Mouse (Mus musculus) c-Kit-positive CD71-positive TER-119-negative erythroid progenitor cells, embryonic 14.5 days (primary cell): ENCODE results near the gene Wfdc5.

Source experiments
- DNase-seq: peaks from one replicate; pipeline ENCODE4 v3.0.0-alpha.2; 2013; ENCODE audit warnings: low read depth

Wfdc5 gene

GRCm38 (mm10) chr2:164174649-164175395 is 7.7 kb downstream of the Wfdc5 start:
- DNase-seq: no peak

GRCm38 (mm10) chr2:164173394-164173793 is 9.1 kb downstream of the Wfdc5 start:
- no peak for DNase-seq

GRCm38 (mm10) chr2:164170902-164171301 is 11.6 kb downstream of the Wfdc5 start, which contains the start of gene Kcns1:
TSS of gene Kcns1 (minus strand) at chr2:164171113.
- no peak for DNase-seq

- DNase-seq: no peak
Observed at GRCm38 (mm10) chr2:164170326-164170725, 12.2 kb downstream of the Wfdc5 start.

GRCm38 (mm10) chr2:164168571-164168946 is 14.0 kb downstream of the Wfdc5 start:
- no peak for DNase-seq

GRCm38 (mm10) chr2:164167752-164168570 is 14.6 kb downstream of the Wfdc5 start:
- DNase-seq: no peak

- DNase-seq: no peak
Observed at GRCm38 (mm10) chr2:164164941-164165340, 17.6 kb downstream of the Wfdc5 start.

GRCm38 (mm10) chr2:164161515-164162055 is 21.0 kb downstream of the Wfdc5 start:
- no peak for DNase-seq

- no peak for DNase-seq
Observed at GRCm38 (mm10) chr2:164158838-164159237, 23.7 kb downstream of the Wfdc5 start.

- no peak for DNase-seq
Observed at GRCm38 (mm10) chr2:164156158-164156557, 26.4 kb downstream of the Wfdc5 start.

GRCm38 (mm10) chr2:164154007-164154406 is 28.5 kb downstream of the Wfdc5 start:
- DNase-seq: no peak

GRCm38 (mm10) chr2:164152341-164152740 is 30.2 kb downstream of the Wfdc5 start:
- no peak for DNase-seq

GRCm38 (mm10) chr2:164150086-164150760 is 32.3 kb downstream of the Wfdc5 start:
- no peak for DNase-seq

- no peak for DNase-seq
Observed at GRCm38 (mm10) chr2:164146556-164146955, 36.0 kb downstream of the Wfdc5 start.

GRCm38 (mm10) chr2:164144541-164144940 is 38.0 kb downstream of the Wfdc5 start:
- DNase-seq: no peak

- DNase-seq: no peak
Observed at GRCm38 (mm10) chr2:164144025-164144424, 38.5 kb downstream of the Wfdc5 start.

- no peak for DNase-seq
Observed at GRCm38 (mm10) chr2:164142021-164142420, 40.5 kb downstream of the Wfdc5 start.

GRCm38 (mm10) chr2:164137754-164138153 is 44.8 kb downstream of the Wfdc5 start:
- no peak for DNase-seq

- no peak for DNase-seq
Observed at GRCm38 (mm10) chr2:164136393-164136792, 46.1 kb downstream of the Wfdc5 start.

- DNase-seq: no peak
Observed at GRCm38 (mm10) chr2:164135367-164135766, 47.2 kb downstream of the Wfdc5 start.

GRCm38 (mm10) chr2:164134563-164134962 is 48.0 kb downstream of the Wfdc5 start:
- no peak for DNase-seq

- DNase-seq: no peak
Observed at GRCm38 (mm10) chr2:164131586-164131985, 51.0 kb downstream of the Wfdc5 start.
